Mouse (Mus musculus) embryonic facial prominence, embryonic 11.5 days (tissue): ENCODE data around the gene Efcab12. TPM values are rescaled to one million over a fixed set of nuclear protein-coding genes. Genes with fewer than 3 reads are reported as not detected.

ENCODE experiments used
- ATAC-seq: fragments of 200-750 bp; cut with Nextera tagmentation; replicated peaks from 2 replicates; pipeline ENCODE4 v1.8.0; 2017; ENCODE audit warnings: low read depth; ENCODE audit not compliant: insufficient number of reproducible peaks, low FRiP score, low TSS enrichment
- DNase-seq: peaks from one replicate; pipeline ENCODE4 v3.0.0-alpha.2; 2015; ENCODE audit warnings: low spot score
- H3K27ac ChIP-seq: fragments of 300-500 bp; sonication (generic); replicated peaks from 2 replicates; pipeline ENCODE4 v1.5.1; 2014; ENCODE audit warnings: mild to moderate bottlenecking, low read depth, low read length, control low read depth
- H3K27me3 ChIP-seq: fragments of 300-500 bp; sonication (generic); 2 replicates; pipeline ENCODE4 v1.6.1; 2014; ENCODE audit warnings: mild to moderate bottlenecking, low read length, moderate library complexity, mixed read lengths; ENCODE audit not compliant: control insufficient read depth, insufficient read depth
- H3K36me3 ChIP-seq: fragments of 300-500 bp; sonication (generic); replicated peaks from 2 replicates; pipeline ENCODE4 v1.6.1; 2014; ENCODE audit warnings: low read depth, mild to moderate bottlenecking, low read length, moderate library complexity, mixed read lengths; ENCODE audit not compliant: control insufficient read depth, insufficient read depth
- H3K4me1 ChIP-seq: fragments of 300-500 bp; sonication (generic); 2 replicates; pipeline ENCODE4 v1.6.1; 2014; ENCODE audit warnings: low read length, mixed read lengths; ENCODE audit not compliant: control insufficient read depth, insufficient read depth
- H3K4me2 ChIP-seq: fragments of 300-500 bp; sonication (generic); 2 replicates; pipeline ENCODE4 v1.6.1; 2014; ENCODE audit warnings: low read depth, mild to moderate bottlenecking, control low read depth, low read length, moderate library complexity
- H3K4me3 ChIP-seq: fragments of 300-500 bp; sonication (generic); 2 replicates; pipeline ENCODE4 v1.5.1; 2014; ENCODE audit warnings: low read depth, low read length, control low read depth
- H3K9ac ChIP-seq: fragments of 300-500 bp; sonication (generic); replicated peaks from 2 replicates; pipeline ENCODE4 v1.6.1; 2014; ENCODE audit warnings: mild to moderate bottlenecking, control low read depth, low read length
- H3K9me3 ChIP-seq: fragments of 300-500 bp; sonication (generic); replicated peaks from 2 replicates; pipeline ENCODE4 v1.6.1; 2016; ENCODE audit warnings: mild to moderate bottlenecking, low read length, inconsistent platforms, mixed read lengths; ENCODE audit not compliant: control insufficient read depth
- whole genome bisulfite sequencing: fragments of 180-500 bp; shearing (Covaris S2); extraction: QIAGEN DNeasy Blood & Tissue Kit; methylation state at CpG from one replicate; pipeline ENCODE4 v1.1.7; 2014; 5-methylcytosine and 5-hydroxymethylcytosine counted together
- polyA plus RNA-seq: library from polyadenylated mRNA; unstranded; fragments of >200 nt; fragmentation: Nextera tagmentation; extraction: Ambion mirVana; gene quantifications from 2 replicates; pipeline ENCODE4 v1.2.1, GENCODE M21; 2014

The Efcab12 gene
- polyA plus RNA-seq, 1 experiment from 2014 or later = 0.39 TPM

DNA sequence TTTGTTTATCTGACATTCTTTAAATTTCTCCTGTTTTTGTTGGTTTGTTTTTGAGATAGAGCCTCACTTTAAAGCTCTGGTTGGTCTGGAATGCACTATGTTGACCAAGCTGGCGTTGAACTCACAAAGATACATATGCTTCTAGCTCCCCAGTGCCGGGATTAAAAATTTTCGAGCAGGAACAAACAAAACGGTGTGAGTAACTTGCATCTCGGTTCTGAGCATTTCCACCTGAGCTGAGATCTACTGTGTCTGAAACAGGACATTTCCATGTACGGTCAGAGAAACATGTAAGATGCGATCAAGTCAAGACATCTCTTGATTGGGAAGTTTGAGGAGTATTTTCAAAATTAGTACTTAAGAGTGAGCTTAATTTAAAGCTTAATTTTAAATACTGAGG lies 15.8 kb upstream of the Efcab12 start:
- 49% methylated on average over 7 of the region's 7 CpGs for WGBS
- H3K27me3 ChIP-seq = no peaks in the 10 kb centered on the region
- no peaks in the 10 kb centered on the region for H3K9me3 ChIP-seq
- no peak for ATAC-seq
- peak; percentile 40 for DNase-seq
- H3K4me3 ChIP-seq = peak overlapping the region; percentile 61
- H3K36me3 ChIP-seq = peaks cover 2% of the 10 kb centered on the region; the same call in 1 of the 2 replicates
- no peaks in the 10 kb centered on the region for H3K4me1 ChIP-seq
- H3K4me2 ChIP-seq = peak overlapping the region; percentile 28
- H3K9ac ChIP-seq = peak overlapping the region; percentile 61
- peak overlapping the region; percentile 72 for H3K27ac ChIP-seq

DNA sequence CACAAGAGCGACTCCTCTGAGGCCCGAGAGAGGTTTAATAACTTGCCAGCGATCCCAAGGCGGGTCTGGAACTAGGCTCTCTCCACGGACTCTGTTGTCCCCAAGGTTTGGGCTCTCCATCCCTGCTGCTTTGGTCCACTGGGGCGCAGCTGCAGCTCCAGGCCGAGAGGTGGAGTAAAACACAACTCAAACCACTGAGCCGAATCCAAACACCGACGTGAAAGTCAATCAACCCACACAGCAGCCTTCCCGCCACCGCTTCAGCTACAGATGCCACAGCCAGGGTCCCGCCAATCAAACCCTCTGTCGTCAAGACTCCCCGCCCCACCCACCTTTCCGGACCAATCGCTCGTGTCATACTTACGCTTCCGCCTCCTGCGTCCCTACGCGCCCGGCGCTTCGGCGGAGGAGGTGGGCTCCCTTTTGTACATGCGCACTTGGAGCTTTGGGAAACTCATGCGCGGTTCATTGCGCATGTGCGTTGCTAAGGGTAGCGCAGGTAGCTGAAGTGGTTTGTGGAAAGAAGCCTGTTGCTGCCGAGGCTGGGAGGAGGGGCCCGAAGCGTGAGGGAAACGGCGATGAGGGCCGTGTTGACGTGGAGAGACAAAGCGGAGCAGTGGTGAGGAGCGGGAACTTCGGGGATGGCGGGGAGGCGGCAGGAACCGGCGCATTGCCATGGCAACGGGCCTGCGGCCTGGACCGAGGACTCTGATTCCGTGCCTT lies 15.0 kb upstream of the Efcab12 start, which contains the start of the genes Mbd4 and Ift122:
Gene Mbd4, minus strand, starts transcription at position 281 of the 723 bp plus-strand sequence.
Gene Ift122, plus strand, starts transcription at position 380 of the 723 bp plus-strand sequence.
- no peaks in the 10 kb centered on the region for H3K9me3 ChIP-seq
- H3K4me3 ChIP-seq = peak within 1 kb of the TSS; percentile 61
- H3K4me1 ChIP-seq = no peaks in the 10 kb centered on the region
- WGBS = under 1% methylated on average over 51 of the region's 51 CpGs
- peak; percentile 100 for DNase-seq
- H3K9ac ChIP-seq = peak within 1 kb of the TSS; percentile 77
- peak within 1 kb of the TSS; percentile 72 for H3K27ac ChIP-seq
- ATAC-seq = peak; percentile 96
- H3K4me2 ChIP-seq = peak within 1 kb of the TSS; percentile 62
- H3K36me3 ChIP-seq = peaks cover 2% of the 10 kb centered on the region; the same call in 1 of the 2 replicates
- no peaks in the 10 kb centered on the region for H3K27me3 ChIP-seq

GRCm38 (mm10) chr6:115852446-115853090 lies 14.4 kb upstream of the Efcab12 start:
- Histone ChIP-seq H3K27me3 (no peaks in the 10 kb centered on the region), H3K36me3 (peaks cover 2% of the 10 kb centered on the region; the same call in 1 of the 2 replicates), H3K9me3 (no peaks in the 10 kb centered on the region), H3K27ac (peak overlapping the region; percentile 68), H3K4me2 (peak overlapping the region; percentile 62), H3K4me3 (peak overlapping the region; percentile 61), H3K4me1 (no peaks in the 10 kb centered on the region), H3K9ac (peak overlapping the region; percentile 77)
- DNase-seq (peak; percentile 39), ATAC-seq (no peak)
- 5% methylated on average over 20 of the region's 20 CpGs for WGBS

- no peak for ATAC-seq
- Histone ChIP-seq H3K4me3 (no peak overlapping the region), H3K27ac (no peak overlapping the region), H3K9me3 (no peaks in the 10 kb centered on the region), H3K36me3 (peaks cover 2% of the 10 kb centered on the region; the same call in 1 of the 2 replicates), H3K4me2 (no peak overlapping the region), H3K27me3 (no peaks in the 10 kb centered on the region), H3K4me1 (no peaks in the 10 kb centered on the region), H3K9ac (no peak overlapping the region)
- DNase-seq = no peak
- 92% methylated on average over 10 of the region's 10 CpGs for WGBS
Observed at GRCm38 (mm10) chr6:115848598-115849304, 10.5 kb upstream of the Efcab12 start.

- no peaks in the 10 kb centered on the region for H3K4me1 ChIP-seq
- peak; percentile 71 for DNase-seq
- 58% methylated on average over 5 of the region's 8 CpGs for WGBS
- ATAC-seq = no peak
- H3K9ac ChIP-seq = no peak overlapping the region
- no peaks in the 10 kb centered on the region for H3K27me3 ChIP-seq
- H3K9me3 ChIP-seq = no peaks in the 10 kb centered on the region
- H3K27ac ChIP-seq = no peak overlapping the region
- H3K4me3 ChIP-seq = no peak overlapping the region
- H3K4me2 ChIP-seq = no peak overlapping the region
- peaks cover 2% of the 10 kb centered on the region for H3K36me3 ChIP-seq
Observed at GRCm38 (mm10) chr6:115846640-115847411, 8.6 kb upstream of the Efcab12 start.

- Histone ChIP-seq H3K27me3 (no peaks in the 10 kb centered on the region), H3K9ac (no peak overlapping the region), H3K4me2 (no peak overlapping the region), H3K4me1 (no peaks in the 10 kb centered on the region), H3K27ac (no peak overlapping the region), H3K9me3 (no peaks in the 10 kb centered on the region), H3K4me3 (no peak overlapping the region), H3K36me3 (no peaks in the 10 kb centered on the region; the same call in none of the 2 replicates)
- DNase-seq (no peak), ATAC-seq (no peak)
- WGBS = 94% methylated on average over 4 of the region's 4 CpGs
Observed at GRCm38 (mm10) chr6:115845006-115845405, 6.8 kb upstream of the Efcab12 start.

- no peaks in the 10 kb centered on the region for H3K4me1 ChIP-seq
- no peaks in the 10 kb centered on the region for H3K27me3 ChIP-seq
- peak; percentile 6 for DNase-seq
- H3K9ac ChIP-seq = no peak overlapping the region
- no peaks in the 10 kb centered on the region; the same call in 1 of the 2 replicates for H3K36me3 ChIP-seq
- no peaks in the 10 kb centered on the region for H3K9me3 ChIP-seq
- 0 out of 2 replicates have a peak, but pooled peaks have one; percentile 19 for ATAC-seq
- peak overlapping the region; percentile 71 for H3K4me2 ChIP-seq
- 64% methylated on average over 5 of the region's 5 CpGs for WGBS
- H3K4me3 ChIP-seq = no peak overlapping the region
- no peak overlapping the region for H3K27ac ChIP-seq
Observed at GRCm38 (mm10) chr6:115838745-115839144, 533 bp upstream of the Efcab12 start.
